Mouse (Mus musculus): ENCODE measurements around the gene Cyfip1.

Gene Cyfip1

DNA sequence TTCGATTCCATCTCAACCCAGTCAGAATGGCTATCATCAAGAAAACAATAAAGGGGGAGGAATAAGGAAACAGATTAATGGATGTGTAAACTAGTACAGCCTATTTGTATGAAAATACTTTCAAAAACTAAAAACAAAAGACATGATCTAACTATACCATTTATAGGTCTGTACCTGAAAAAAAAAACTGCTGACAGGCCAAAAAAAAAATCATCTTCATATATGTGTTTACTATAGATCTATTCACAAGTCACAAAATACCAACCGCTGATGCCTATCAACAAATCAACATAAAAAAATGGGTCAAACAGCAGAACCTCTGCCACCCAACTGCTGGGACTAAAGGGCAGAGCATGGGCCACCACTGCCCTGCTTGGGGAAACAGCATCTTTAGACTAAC lies 114.5 kb downstream of the Cyfip1 start:
- no peak for DNase-seq (ENCODE audit: low spot score in 2 of 2)

DNA sequence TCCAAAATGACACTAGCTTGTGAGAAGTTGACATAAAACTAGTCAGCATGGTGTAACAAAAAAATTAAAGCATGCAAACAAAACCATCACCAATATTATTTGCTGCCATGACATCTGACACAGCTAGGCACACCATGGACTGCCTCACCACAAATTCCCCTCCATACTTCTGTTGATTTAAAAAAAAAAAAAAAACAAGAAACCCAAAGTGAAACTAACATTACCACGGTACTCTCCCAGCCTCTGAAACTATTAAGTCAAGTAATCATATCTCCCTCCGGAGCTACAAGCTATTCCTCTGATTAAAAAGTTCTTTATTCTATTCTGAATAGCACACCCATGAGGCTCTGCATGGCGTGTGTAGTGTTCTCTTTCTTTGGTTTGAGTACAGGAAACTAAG lies 115.6 kb downstream of the Cyfip1 start:
- DNase-seq (ENCODE audit: low spot score in 2 of 2), result no peak

DNA sequence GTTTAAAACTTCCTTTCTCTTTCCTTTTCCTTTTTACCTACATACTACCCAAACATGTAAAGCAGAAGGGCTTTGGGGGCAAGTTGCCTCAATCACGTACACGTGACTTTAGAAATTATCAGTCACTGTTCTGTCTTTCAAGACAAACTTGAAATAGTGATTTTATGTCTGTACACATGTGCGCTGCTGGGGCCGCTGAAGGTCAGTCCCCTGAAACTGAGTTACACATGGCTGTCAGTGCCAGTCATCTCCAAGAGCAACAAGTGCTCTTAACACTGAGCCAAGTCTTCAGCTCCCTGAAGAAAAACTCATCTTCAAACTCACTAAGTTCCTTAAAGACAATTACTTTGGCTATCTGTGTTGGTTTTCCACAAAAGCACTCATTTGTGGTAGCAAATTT lies 116.4 kb downstream of the Cyfip1 start:
- DNase-seq (ENCODE audit: low spot score in 2 of 2), result no peak

DNA sequence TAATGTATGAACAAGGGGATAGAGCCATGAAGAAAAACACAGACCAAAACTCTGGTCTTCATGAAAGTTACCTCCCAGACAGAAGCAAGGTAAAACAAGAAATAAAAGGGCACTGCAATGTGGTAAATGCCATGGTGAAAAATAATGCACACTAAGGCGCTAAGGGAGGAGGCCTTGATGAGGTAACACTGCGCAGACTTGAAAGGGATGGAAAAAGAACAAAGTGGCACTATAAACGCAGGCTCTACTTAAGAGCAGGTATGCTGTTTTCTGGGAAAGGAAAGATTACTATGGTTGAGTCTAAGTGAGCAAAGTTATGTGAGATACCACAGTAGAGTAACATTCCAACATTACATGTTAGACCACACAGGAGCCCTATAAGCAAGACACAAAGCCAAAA lies 118.3 kb downstream of the Cyfip1 start:
- no peak for DNase-seq (ENCODE audit: low spot score in 2 of 2)

DNA sequence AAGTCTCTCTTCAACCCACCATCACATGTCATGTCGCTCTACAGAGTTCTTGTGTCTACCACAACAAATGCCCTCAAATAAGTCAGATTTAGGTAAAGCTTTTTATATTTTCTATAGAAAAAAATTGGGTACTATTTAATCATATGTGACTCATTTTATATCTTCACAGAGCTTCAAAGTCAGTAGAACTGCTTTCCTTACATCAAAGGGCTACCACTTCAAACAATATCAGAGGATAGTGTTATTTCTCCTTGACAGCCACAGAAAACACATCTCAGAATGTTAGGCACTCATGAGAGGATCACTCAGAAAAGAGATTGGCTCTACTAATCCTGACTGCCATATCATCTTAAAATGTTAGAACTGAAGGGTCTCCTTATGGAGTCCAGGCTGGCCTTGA lies 119.0 kb downstream of the Cyfip1 start:
- DNase-seq (ENCODE audit: low spot score in 2 of 2), result no peak

DNA sequence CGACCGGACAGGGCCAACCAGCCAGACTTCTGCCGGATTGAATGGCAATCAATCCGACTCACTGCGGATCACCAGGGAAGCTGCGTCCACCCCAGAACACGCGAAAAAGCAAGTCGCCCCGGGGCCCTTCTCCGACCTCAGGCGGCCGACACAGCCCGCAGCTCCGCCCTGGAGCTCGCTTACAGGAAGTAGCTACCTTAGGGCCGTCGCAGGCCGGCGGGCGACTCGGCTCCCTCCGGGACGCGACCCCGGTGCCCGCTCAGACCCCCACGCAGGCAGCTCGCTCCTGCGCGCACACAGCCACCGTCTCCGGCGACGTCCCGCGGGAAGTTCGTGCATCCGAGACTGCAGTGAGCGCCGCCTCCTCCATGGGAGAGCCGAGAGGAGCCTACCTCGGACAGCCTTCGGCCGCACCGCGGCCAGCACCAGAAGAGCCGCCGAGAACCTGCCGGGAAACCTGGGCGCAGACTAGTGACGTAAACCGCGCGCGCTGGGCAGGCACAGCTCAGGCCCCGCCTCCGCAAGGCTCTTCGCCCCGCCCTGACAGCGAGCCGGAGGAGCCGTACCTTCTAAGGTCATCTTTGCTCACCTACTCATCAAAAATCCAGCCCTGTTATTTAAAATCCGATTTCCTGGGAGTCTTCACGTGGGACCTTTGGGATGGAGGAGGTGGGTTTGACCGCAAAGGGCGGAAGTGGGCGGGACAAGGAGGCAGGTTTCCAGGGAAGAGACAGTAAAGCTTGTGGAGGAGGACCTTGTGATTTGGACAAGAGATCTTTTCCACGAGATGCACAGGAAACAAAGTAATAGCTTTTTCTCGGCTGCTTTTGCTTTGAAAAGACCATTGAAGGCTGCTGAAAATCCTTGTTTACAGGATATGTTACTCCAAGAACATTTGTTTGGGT lies 120.7 kb downstream of the Cyfip1 start, which contains the start of gene Nipa2:
TSS of gene Nipa2 (minus strand) at position 473 of the 905 bp plus-strand sequence.
- DNase-seq (ENCODE audit: low spot score in 2 of 2), result peak; percentile 86 to 95

DNA sequence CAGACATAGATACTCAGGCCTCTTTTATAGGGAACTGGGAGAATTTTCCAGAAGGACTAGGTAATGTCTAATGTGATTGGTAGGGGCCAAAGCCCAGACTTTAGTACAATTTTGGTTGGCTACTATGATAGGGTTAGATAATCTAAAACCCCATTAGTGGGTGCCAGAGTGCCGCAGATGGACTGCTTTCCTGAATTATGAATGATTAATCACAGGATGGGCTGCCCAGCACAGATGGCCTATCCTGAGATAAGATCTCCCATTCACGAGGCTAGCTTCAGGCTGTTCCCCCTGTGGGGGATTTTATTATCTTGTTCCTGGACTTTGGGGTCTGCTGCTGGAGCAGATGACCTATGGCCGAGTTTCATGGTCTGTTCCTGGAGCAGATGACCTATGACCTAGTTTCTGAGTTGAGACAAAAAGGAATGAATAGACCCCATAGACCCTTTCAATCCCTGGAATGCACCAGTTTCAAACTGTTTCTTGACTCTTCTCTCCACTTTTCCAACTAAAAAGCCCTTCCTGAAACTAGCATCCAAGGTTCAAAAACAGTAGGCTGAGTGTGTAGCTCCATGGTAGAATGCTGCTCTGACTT lies 125.4 kb downstream of the Cyfip1 start:
- no peak for DNase-seq (ENCODE audit: low spot score in 2 of 2)

DNA sequence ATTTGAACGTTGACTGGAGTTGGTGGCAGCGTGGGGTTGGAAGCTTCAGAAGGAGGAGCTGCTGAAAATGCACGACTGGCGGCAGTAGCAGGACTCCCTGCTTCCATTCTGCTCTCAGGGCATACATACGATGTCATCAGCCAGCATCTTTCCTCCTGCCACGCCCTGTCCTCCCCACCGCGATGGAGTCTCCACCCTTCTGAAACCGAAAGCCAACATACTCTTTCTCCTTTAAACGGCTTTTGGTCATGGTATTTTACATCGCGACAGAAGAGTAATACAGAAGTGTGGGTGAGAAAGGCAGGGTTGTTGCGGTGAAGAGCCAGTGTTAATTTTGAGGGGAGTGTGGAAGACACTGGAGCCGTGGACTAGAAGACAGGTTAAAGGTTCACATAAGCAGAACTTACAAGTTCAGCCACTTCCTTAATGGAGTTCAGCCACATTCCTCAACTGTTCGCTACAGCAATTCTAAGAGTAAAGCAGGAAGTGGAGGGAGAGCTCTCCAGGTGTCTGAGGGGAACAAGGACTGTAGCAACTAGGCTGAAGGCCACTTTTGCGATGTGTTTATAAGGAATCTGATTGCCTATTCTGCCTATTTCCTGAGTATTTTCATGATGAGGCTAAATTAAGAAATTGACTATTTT lies 126.8 kb downstream of the Cyfip1 start:
- DNase-seq (ENCODE audit: low spot score in 2 of 2), result peak in 1 of 2 experiments; percentile 9

DNA sequence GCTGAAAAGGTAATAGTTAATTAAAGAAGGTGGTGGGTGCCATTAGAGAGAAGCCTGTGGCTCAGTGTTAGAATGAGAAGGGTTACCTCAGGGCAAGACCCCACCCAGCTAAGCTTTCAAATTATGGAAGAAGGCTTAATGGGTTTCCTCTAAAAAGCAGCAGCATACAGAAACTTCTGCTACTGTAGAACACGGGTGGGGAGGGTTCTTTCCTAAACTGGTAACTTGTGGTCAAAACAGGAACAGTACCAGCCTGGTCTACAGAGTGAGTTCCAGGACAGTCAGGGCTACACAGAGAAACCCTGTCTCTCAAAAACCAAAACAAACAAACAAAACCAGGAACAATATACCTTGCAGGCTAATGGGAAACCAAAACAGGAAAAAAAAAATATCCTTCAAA lies 127.9 kb downstream of the Cyfip1 start:
- DNase-seq (ENCODE audit: low spot score in 2 of 2), result no peak

DNA sequence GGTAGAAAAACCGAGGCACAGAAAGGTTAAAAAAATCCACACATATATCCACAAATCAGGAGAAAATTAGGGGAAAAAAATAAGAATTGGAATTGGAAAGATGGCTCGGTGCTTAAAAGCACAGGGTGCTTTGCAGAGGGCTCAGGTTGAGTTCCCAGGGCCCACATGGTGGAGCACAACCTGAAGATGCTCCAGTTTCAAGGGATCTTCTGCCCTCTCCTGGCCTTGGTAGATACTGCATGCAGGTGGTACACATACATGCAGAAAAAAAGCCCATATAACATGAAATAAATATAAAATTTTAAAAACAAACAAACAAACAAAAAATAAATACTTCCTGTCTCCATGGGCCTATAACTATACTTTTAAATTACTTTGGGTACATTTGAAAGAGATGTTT lies 132.9 kb downstream of the Cyfip1 start:
- no peak for DNase-seq (ENCODE audit: low spot score in 2 of 2)

DNA sequence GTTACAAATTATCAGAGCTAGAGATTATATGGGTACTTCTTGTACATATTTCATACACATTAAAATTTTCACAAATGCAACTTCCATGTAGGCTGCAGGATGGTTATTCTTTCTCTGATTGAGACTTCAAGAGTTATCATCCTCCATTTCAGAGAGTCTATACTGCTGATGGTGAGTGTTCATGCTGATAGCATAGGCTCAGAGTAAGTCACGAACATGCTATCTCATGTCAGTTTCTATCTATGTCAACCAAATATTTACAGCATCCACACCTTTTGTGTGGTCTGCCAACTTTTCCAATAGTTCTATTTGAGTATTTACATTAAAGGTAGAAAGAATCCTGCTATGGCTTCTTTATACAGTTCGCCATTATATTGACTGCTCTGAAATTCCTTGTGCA lies 140.0 kb downstream of the Cyfip1 start:
- no peak for DNase-seq (ENCODE audit: low spot score in 2 of 2)

Data from urinary bladder, adult 18-20 months (tissue).